Mouse (Mus musculus) liver, embryonic 14.5 days (tissue): Measurements from ENCODE around the gene Rfx7. TPM values are rescaled to one million over a fixed set of nuclear protein-coding genes. Genes with fewer than 3 reads are reported as not detected.

ENCODE experiments used
- ATAC-seq: fragments of 200-750 bp; cut with Nextera tagmentation; 2 replicates; pipeline ENCODE4 v1.8.0; 2017; ENCODE audit warnings: moderate number of reproducible peaks, mild to moderate bottlenecking, moderate library complexity; ENCODE audit not compliant: insufficient read depth
- DNase-seq, 3 experiments: peaks; one replicate each; pipeline ENCODE4 v3.0.0-alpha.2; 2012 to 2013; ENCODE audit warnings: low read depth in 3 of 3, low spot score in 3 of 3
- H3K27ac ChIP-seq: fragments of 300-500 bp; sonication (generic); 2 replicates; pipeline ENCODE4 v1.5.1; 2014; ENCODE audit warnings: moderate library complexity, mild to moderate bottlenecking, control low read depth, inconsistent platforms
- H3K27me3 ChIP-seq: fragments of 300-500 bp; sonication (generic); 2 replicates; pipeline ENCODE4 v1.6.1; 2014; ENCODE audit warnings: mild to moderate bottlenecking, low read length, moderate library complexity; ENCODE audit not compliant: control insufficient read depth, insufficient read depth
- H3K36me3 ChIP-seq: fragments of 300-500 bp; sonication (generic); replicated peaks from 2 replicates; pipeline ENCODE4 v1.6.1; 2014; ENCODE audit warnings: low read depth; ENCODE audit not compliant: control insufficient read depth, insufficient read depth
- H3K4me1 ChIP-seq, 2 experiments: fragments of 200-500 bp in 1 of 2; fragments of 300-500 bp in 1 of 2; sonication (generic) in 1 of 2; replicated peaks; 2 replicates each; pipeline ENCODE4 v1.6.1; 2012 to 2014; ENCODE audit warnings: antibody characterized with exemption in 1 of 2, inconsistent platforms in 1 of 2, low read length in 1 of 2; ENCODE audit not compliant: control insufficient read depth in 2 of 2, insufficient read depth in 2 of 2
- H3K4me2 ChIP-seq: fragments of 300-500 bp; sonication (generic); 2 replicates; pipeline ENCODE4 v1.6.1; 2014; ENCODE audit warnings: low read depth, mild to moderate bottlenecking, control low read depth, moderate library complexity
- H3K4me3 ChIP-seq, 2 experiments: fragments of 200-500 bp in 1 of 2; fragments of 300-500 bp in 1 of 2; sonication (generic) in 1 of 2; 2 replicates each; pipeline ENCODE4 v1.5.1; 2012 to 2014; ENCODE audit warnings: low read depth in 2 of 2, low read length in 2 of 2, mild to moderate bottlenecking in 2 of 2, control low read depth in 1 of 2, inconsistent platforms in 1 of 2, moderate library complexity in 1 of 2; ENCODE audit not compliant: insufficient read depth in 1 of 2
- H3K9ac ChIP-seq: fragments of 300-500 bp; sonication (generic); replicated peaks from 2 replicates; pipeline ENCODE4 v1.6.1; 2014; ENCODE audit warnings: mild to moderate bottlenecking, control low read depth, moderate library complexity
- H3K9me3 ChIP-seq: fragments of 300-500 bp; sonication (generic); 2 replicates; pipeline ENCODE4 v1.6.1; 2016; ENCODE audit warnings: low read length, mixed read lengths; ENCODE audit not compliant: control insufficient read depth
- CTCF ChIP-seq: IDR thresholded peaks from 2 replicates; pipeline ENCODE4 v1.5.1; 2016; ENCODE audit warnings: antibody characterized with exemption, low read depth, control low read depth
- EP300 ChIP-seq: IDR thresholded peaks from 2 replicates; pipeline ENCODE4 v1.6.1; 2016; ENCODE audit warnings: antibody characterized with exemption, low read depth
- WGBS: fragments of 180-500 bp; shearing (Covaris S2); extraction: QIAGEN DNeasy Blood & Tissue Kit; methylation state at CpG from one replicate; pipeline ENCODE4 v1.1.7; 2014; ENCODE audit not compliant: insufficient replicate concordance; 5-methylcytosine and 5-hydroxymethylcytosine counted together
- polyA plus RNA-seq, 2 experiments: library from polyadenylated mRNA; depleted of rRNA in 1 of 2; stranded (reverse) in 1 of 2; unstranded in 1 of 2; fragments of >200 nt; fragmentation: Nextera tagmentation in 1 of 2; extraction: Ambion mirVana in 1 of 2; gene quantifications; 2 replicates each; pipeline versions ENCODE4 v1.2.1 to v1.2.3; 2012 to 2014

The Rfx7 gene
- polyA plus RNA-seq, 2 experiments = 3.1 to 3.2 TPM

DNA sequence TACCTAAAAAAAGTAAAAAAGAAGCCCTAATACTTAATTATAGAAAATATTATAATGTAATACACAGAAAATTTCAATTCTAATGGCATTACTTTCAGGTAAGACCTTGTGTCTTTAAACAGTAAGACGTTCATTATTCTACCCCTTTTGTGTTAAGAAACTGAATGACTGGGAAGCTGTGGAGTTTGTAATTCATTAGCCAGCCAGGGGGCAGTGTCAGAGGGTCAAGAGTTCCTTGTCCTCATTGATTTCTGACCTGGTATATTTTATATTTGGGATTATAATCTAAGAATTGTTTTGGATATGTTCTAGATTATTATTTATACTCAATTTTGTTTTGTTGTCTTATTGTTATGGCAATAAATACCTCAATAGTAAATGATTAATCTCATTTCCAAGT is 5.0 kb downstream of the Rfx7 start:
- no peaks in the 10 kb centered on the region for H3K4me1 ChIP-seq
- H3K9me3 ChIP-seq = no peaks in the 10 kb centered on the region
- no peak overlapping the region for H3K4me2 ChIP-seq
- no peak overlapping the region for H3K27ac ChIP-seq
- ATAC-seq (no peak), DNase-seq (no peak)
- no peak overlapping the region for H3K4me3 ChIP-seq
- H3K36me3 ChIP-seq = no peaks in the 10 kb centered on the region
- no peak for TF ChIP-seq EP300
- no peak; the same call in 1 of the 2 replicates for TF ChIP-seq CTCF
- no peak overlapping the region for H3K9ac ChIP-seq
- H3K27me3 ChIP-seq = no peaks in the 10 kb centered on the region
- 47% methylated on average over 1 of the region's 1 CpGs for WGBS

DNA sequence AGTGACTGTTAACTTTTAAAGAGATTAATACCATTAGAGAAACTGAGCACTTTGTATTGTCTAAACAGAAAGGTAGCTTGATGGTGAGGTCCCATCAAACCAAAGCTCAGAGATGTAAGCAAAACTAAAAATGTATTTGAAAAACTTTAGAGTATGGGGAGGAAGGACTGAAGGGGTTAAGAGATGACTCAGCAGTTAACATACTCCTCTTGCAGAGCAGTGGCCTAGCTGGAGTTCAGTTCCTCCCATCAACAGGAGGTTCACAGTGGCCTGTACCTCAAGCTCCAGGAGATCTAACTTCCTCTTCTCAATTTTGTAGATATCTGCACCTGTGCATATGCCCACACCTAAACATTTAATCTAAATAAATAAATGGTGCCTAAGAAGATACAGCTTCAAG is 11.6 kb downstream of the Rfx7 start:
- TF ChIP-seq EP300 (peak; percentile 20; the same call in 1 of the 2 replicates), CTCF (no peak)
- no peak; the same call in 1 of the 2 replicates for ATAC-seq

DNA sequence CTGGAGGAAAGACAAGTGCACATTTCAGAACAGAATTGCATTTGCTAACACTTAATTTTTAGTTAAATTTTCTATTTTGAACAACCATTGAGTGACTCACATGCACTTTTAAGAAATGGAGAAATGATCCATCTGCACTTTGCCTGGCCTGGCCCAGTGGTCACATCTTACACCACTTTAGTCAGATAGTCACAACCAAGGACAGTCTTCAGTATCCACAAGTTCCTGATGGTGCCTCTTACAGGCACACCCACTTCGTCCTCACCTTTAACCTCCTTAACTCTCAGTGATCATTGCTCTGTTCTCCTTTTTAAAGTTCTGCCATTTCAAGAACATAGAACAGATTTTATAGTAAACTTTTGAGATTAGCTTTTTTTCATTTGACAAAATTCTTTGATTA is 26.7 kb downstream of the Rfx7 start:
- Histone ChIP-seq H3K4me1 (peaks cover 0 to 6% of the 10 kb centered on the region in 2 experiments; a peak in 2 of 4 replicates), H3K9ac (no peak overlapping the region), H3K27me3 (no peaks in the 10 kb centered on the region), H3K4me2 (no peak overlapping the region), H3K27ac (no peak overlapping the region), H3K9me3 (no peaks in the 10 kb centered on the region), H3K4me3 (no peak overlapping the region), H3K36me3 (no peaks in the 10 kb centered on the region)
- DNase-seq = no peak
- WGBS = 46% methylated on average over 1 of the region's 1 CpGs
- no peak for TF ChIP-seq EP300
- no peak for TF ChIP-seq CTCF
- ATAC-seq = no peak

More for the DNA sequence above, 11.6 kb downstream of the Rfx7 start:
- H3K4me3 ChIP-seq = no peak overlapping the region
- H3K4me2 ChIP-seq = no peak overlapping the region
- H3K27ac ChIP-seq = no peak overlapping the region
- H3K36me3 ChIP-seq = no peaks in the 10 kb centered on the region
- no peak overlapping the region for H3K9ac ChIP-seq
- no peaks in the 10 kb centered on the region for H3K9me3 ChIP-seq
- H3K4me1 ChIP-seq = peaks cover 4% of the 10 kb centered on the region in 2 experiments; a peak in 3 of 4 replicates
- no peak for DNase-seq
- no peaks in the 10 kb centered on the region for H3K27me3 ChIP-seq

DNA sequence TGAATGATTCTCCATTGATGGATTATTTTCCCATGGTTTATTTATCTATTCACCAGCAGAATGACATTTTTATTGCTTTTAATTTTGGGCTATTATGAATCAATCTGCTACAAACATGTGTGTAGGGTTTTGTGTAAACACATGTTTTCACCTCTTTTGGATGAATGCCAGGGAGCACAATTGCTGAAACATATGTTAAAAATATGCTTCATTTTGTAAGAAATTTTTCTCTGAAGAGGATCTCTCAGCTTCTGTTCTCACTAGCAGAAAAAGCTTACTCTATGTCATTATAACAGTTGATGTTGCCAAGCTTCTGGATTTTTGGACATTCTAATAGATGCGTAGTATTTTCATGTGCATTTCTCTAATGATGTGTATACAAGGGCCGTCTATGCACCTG is 28.3 kb downstream of the Rfx7 start:
- no peak overlapping the region for H3K27ac ChIP-seq
- no peak for ATAC-seq
- no peak overlapping the region for H3K4me3 ChIP-seq
- H3K4me1 ChIP-seq = peaks cover 0 to 6% of the 10 kb centered on the region in 2 experiments; a peak in 2 of 4 replicates
- H3K36me3 ChIP-seq = no peaks in the 10 kb centered on the region
- TF ChIP-seq EP300 (no peak), CTCF (no peak)
- no peak for DNase-seq
- H3K9ac ChIP-seq = no peak overlapping the region
- H3K27me3 ChIP-seq = no peaks in the 10 kb centered on the region
- no peak overlapping the region for H3K4me2 ChIP-seq
- 88% methylated on average over 2 of the region's 2 CpGs for WGBS
- H3K9me3 ChIP-seq = no peaks in the 10 kb centered on the region

DNA sequence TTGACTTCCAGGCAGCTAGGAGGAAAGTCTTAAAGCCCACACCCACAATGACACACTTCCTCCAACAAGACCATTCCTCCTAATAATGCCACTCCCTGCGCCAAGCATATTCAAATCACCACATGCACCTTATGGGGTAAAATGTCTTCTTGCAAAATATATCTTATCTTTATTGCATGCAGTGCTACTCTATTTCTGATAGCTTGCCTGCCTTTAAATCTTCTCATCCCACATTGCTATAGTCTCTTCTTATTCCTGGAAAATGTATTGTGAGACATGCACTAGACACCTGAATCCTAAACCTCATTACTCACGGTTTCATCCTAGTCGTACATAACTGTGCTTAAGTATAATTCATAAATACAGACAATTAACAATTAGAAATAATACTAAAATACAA is 31.2 kb downstream of the Rfx7 start:
- Histone ChIP-seq H3K27ac (no peak overlapping the region), H3K4me2 (no peak overlapping the region), H3K4me3 (no peak overlapping the region), H3K9me3 (no peaks in the 10 kb centered on the region), H3K36me3 (no peaks in the 10 kb centered on the region), H3K9ac (no peak overlapping the region), H3K27me3 (no peaks in the 10 kb centered on the region), H3K4me1 (peaks cover 0 to 6% of the 10 kb centered on the region in 2 experiments; a peak in 2 of 4 replicates)
- 30% methylated on average over 3 of the region's 3 CpGs for WGBS
- DNase-seq (peak in 1 of 3 experiments; percentile 35), ATAC-seq (peak; percentile 72; the same call in 1 of the 2 replicates)
- TF ChIP-seq EP300 = peak; percentile 52
- no peak for TF ChIP-seq CTCF
